Mouse (Mus musculus) heart, postnatal 0 days (tissue): ENCODE data around the gene Cemip2.

Experiments used
- CTCF ChIP-seq: IDR thresholded peaks from 2 replicates; pipeline ENCODE4 v1.5.1; 2016; ENCODE audit warnings: antibody characterized with exemption, control low read depth, low read depth
- EP300 ChIP-seq: IDR thresholded peaks from 2 replicates; pipeline ENCODE4 v1.6.1; 2016; ENCODE audit warnings: antibody characterized with exemption, low read depth

DNA sequence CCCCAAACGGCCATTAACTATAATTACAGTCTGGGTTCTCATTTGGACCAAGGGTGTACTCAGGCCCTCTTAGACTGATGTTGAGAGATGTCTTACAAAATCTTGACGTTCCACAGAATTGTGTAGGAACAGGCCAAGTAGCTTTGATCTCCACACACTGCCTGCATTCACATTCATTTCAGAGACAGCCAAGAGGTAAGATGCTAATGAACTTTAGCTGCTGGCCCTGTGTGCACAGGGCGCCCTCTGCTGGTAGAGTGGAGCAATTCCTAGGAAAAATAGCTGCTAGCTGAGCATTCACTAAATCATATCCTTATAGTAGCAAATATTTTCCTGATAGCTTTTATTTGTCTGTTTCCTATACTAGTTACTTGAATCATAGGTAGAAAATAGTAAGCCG lies 30.8 kb upstream of the Cemip2 start:
- TF ChIP-seq CTCF (peak; percentile 97), EP300 (no peak)
